In the genomic region with DNA sequence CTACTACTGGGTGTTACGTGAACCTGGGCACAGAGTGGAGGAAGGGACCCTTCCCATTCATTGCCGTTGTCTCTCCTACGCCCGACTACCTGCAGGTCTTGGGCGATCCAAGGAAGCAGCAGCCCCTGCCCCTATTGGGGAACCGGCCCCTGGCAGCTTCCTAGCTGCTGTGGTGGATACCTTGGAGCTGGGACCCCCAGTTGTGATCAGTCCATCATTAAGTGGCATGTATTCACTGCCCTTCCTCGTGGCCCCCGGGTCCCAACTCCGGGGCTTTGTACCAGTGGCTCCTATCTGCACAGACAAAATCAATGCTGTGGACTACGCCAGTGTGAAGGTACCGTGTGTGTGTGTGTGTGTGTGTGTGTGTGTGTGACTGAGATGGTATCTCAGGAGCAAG, we compare ENCODE assay signal across 17 mouse cellular contexts. TPM values are rescaled to one million over a fixed set of nuclear protein-coding genes. Genes with fewer than 3 reads are reported as not detected.
DNase-seq lines count a peak whose midpoint lies in the region; ATAC-seq and TF ChIP-seq lines count a peak whose summit lies in the region.
"Had no signal": no experiment of that assay in that cellular context is flagged by ENCODE, and none has a peak within 500 bp of the region (broad histone marks: within the 10 kb centered on the region; RNA-seq: fewer than 3 reads in every experiment).

No protein-coding gene starts in this region.

- peak overlapping the region; percentile 35; the same call in 1 of the 2 replicates for H3K4me2 ChIP-seq in liver, postnatal 0 days (ENCODE audit: low read depth, low read length)
- H3K4me2 ChIP-seq: midbrain, embryonic 15.5 days had no signal

- H3K27ac ChIP-seq in liver, adult 2 months (replicated peaks; ENCODE audit: insufficient read depth, low read depth, low read length) = peak overlapping the region; percentile 30; the same call in 1 of the 2 replicates
- H3K27ac ChIP-seq in limb, embryonic 10.5 days = peak overlapping the region; percentile 94
- H3K27ac ChIP-seq in liver, postnatal 0 days (ENCODE audit: low read depth) = no peak overlapping the region
- H3K27ac ChIP-seq: left cerebral cortex, adult 2 months; liver, embryonic 14.5 days; midbrain, embryonic 15.5 days had no signal

- no peak for TF ChIP-seq EP300 in liver, postnatal 0 days (IDR thresholded peaks at IDR 0.05; ENCODE audit: low read depth)

- peaks cover 11% of the 10 kb centered on the region; the same call in 1 of the 2 replicates for H3K79me2 ChIP-seq in liver, adult 2 months (ENCODE audit: control insufficient read depth, insufficient read depth, low read length)

- no peaks in the 10 kb centered on the region for H3K9me3 ChIP-seq in limb, embryonic 10.5 days (replicated peaks)
- no peaks in the 10 kb centered on the region for H3K9me3 ChIP-seq in liver, postnatal 0 days (ENCODE audit: low read length)
- H3K9me3 ChIP-seq: G1E; midbrain, embryonic 15.5 days had no signal

- H3K4me1 ChIP-seq in liver, adult 2 months (ENCODE audit: control insufficient read depth, insufficient read depth, low read length) = peaks cover 29% of the 10 kb centered on the region
- peaks cover 90% of the 10 kb centered on the region for H3K4me1 ChIP-seq in limb, embryonic 10.5 days
- H3K4me1 ChIP-seq in liver, postnatal 0 days (ENCODE audit: insufficient read depth) = peaks cover 50% of the 10 kb centered on the region

- H3K27me3 ChIP-seq in liver, adult 2 months (ENCODE audit: control insufficient read depth, insufficient read depth, low read length) = no peaks in the 10 kb centered on the region
- H3K27me3 ChIP-seq in limb, embryonic 10.5 days (ENCODE audit: low read depth, poor library complexity, severe bottlenecking) = no peaks in the 10 kb centered on the region
- H3K27me3 ChIP-seq in liver, postnatal 0 days (ENCODE audit: insufficient read depth, low read length) = peaks cover 13% of the 10 kb centered on the region; the same call in 1 of the 2 replicates
- H3K27me3 ChIP-seq: midbrain, embryonic 15.5 days had no signal

- H3K9ac ChIP-seq in liver, adult 2 months (ENCODE audit: low read depth, low read length) = peak overlapping the region; percentile 8; the same call in 1 of the 2 replicates
- H3K9ac ChIP-seq in liver, postnatal 0 days (replicated peaks) = no peak overlapping the region
- H3K9ac ChIP-seq: liver, embryonic 14.5 days; midbrain, embryonic 15.5 days had no signal

- DNase-seq in heart, adult 11 months = peak; percentile 92
- DNase-seq in heart, postnatal 4 days = no peak
- no peak for DNase-seq in liver, adult 2 months (ENCODE audit: extremely low read depth, low read depth, low spot score)
- DNase-seq in liver = no peak
- DNase-seq in limb, embryonic 10.5 days (ENCODE audit: low spot score) = no peak
- DNase-seq in liver, postnatal 0 days = no peak
- DNase-seq in thymus, postnatal 4 days = no peak
- DNase-seq: right cerebral cortex, adult 18-20 months; thymus, adult 18-20 months had no signal

- TF ChIP-seq CTCF in liver, adult 2 months (IDR thresholded peaks at IDR 0.05; ENCODE audit: low read depth, low read length) = no peak
- no peak for TF ChIP-seq CTCF in liver, postnatal 0 days (IDR thresholded peaks at IDR 0.05; ENCODE audit: low read depth)

- WGBS in liver, adult 2 months = 51% methylated on average over 11 of the region's 11 CpGs
- 69% methylated on average over 11 of the region's 11 CpGs for WGBS in limb, embryonic 10.5 days
- 72% methylated on average over 11 of the region's 11 CpGs for WGBS in liver, postnatal 0 days (ENCODE audit: insufficient replicate concordance)

- no peak for ATAC-seq in liver, postnatal 0 days
- ATAC-seq in erythroid progenitor cell, adult 5-6 weeks (replicated peaks; ENCODE audit: low FRiP score, poor library complexity, severe bottlenecking) = no peak
- ATAC-seq: intestine, postnatal 0 days; midbrain, embryonic 15.5 days had no signal

- H3K36me3 ChIP-seq in liver, adult 2 months (ENCODE audit: control insufficient read depth, insufficient read depth, low read length) = peaks cover 7% of the 10 kb centered on the region; the same call in 1 of the 2 replicates
- H3K36me3 ChIP-seq in limb, embryonic 10.5 days = peaks cover 8% of the 10 kb centered on the region
- H3K36me3 ChIP-seq in liver, postnatal 0 days (replicated peaks; ENCODE audit: insufficient read depth, low read length) = no peaks in the 10 kb centered on the region
- H3K36me3 ChIP-seq: G1E; midbrain, embryonic 15.5 days had no signal

- H3K4me3 ChIP-seq in liver, adult 2 months (ENCODE audit: insufficient read depth, low read depth, low read length) = no peak overlapping the region
- peak overlapping the region; percentile 90 for H3K4me3 ChIP-seq in limb, embryonic 10.5 days
- no peak overlapping the region for H3K4me3 ChIP-seq in liver, postnatal 0 days (ENCODE audit: low read depth, low read length)
- H3K4me3 ChIP-seq: left cerebral cortex, adult 2 months; midbrain, embryonic 15.5 days had no signal

- TF ChIP-seq POLR2A in liver, adult 2 months (IDR thresholded peaks at IDR 0.05; ENCODE audit: extremely low read depth, insufficient read depth, low read length) = no peak

RNA-seq across cellular contexts. Expression of gene Pcbp4, which starts 1.8 kb away (rescaled TPM):
- total RNA-seq in heart, postnatal 4 days (2021) = 100 to 1,000 TPM in 1 of 2 experiments, 10 to 100 TPM in 1; 96.8 to 101 TPM
- 15.9 and 22.2 TPM in 2 replicates for total RNA-seq in liver, adult 2 months (2014; rRNA removed)
- 43.3 and 52.5 TPM in 2 replicates for polyA plus RNA-seq in liver, adult 2 months (2012; rRNA removed)
- polyA plus RNA-seq in limb, embryonic 10.5 days (2016; fragmentation: Nextera tagmentation; extraction: Ambion mirVana) = 275 and 316 TPM in 2 replicates
- 4.9 and 6.1 TPM in 2 replicates for polyA plus RNA-seq in liver, postnatal 0 days (2015; fragmentation: Nextera tagmentation; extraction: Ambion mirVana)
- total RNA-seq in erythroid progenitor cell, adult 5-6 weeks (2015; ENCODE audit: low replicate concordance) = 9.2 TPM in 1 of 2 replicates, not detected in the other
- total RNA-seq in erythroid progenitor cell, adult 5-6 weeks (2017; ENCODE audit: low replicate concordance) = not detected in 2 replicates

RNA-seq across cellular contexts. Expression of gene Abhd14a, which starts 3.8 kb away (rescaled TPM):
- total RNA-seq in heart, postnatal 4 days (2021) = 10 to 100 TPM; 23.7 to 26.1 TPM
- 8.2 and 10.4 TPM in 2 replicates for total RNA-seq in liver, adult 2 months (2014; rRNA removed)
- 22.7 and 24.4 TPM in 2 replicates for polyA plus RNA-seq in liver, adult 2 months (2012; rRNA removed)
- polyA plus RNA-seq in limb, embryonic 10.5 days (2016; fragmentation: Nextera tagmentation; extraction: Ambion mirVana) = 45.0 and 46.9 TPM in 2 replicates
- 15.8 and 16.2 TPM in 2 replicates for polyA plus RNA-seq in liver, postnatal 0 days (2015; fragmentation: Nextera tagmentation; extraction: Ambion mirVana)
- total RNA-seq in erythroid progenitor cell, adult 5-6 weeks (2015; ENCODE audit: low replicate concordance) = 3.2 and 3.4 TPM in 2 replicates
- total RNA-seq in erythroid progenitor cell, adult 5-6 weeks (2017; ENCODE audit: low replicate concordance) = 0.77 and 2.0 TPM in 2 replicates

RNA-seq across cellular contexts. Expression of gene Abhd14b, which starts 4.0 kb away (rescaled TPM):
- 1 to 10 TPM; 4.5 to 5.0 TPM for total RNA-seq in heart, postnatal 4 days (2021)
- 129 and 183 TPM in 2 replicates for total RNA-seq in liver, adult 2 months (2014; rRNA removed)
- polyA plus RNA-seq in liver, adult 2 months (2012; rRNA removed) = 402 and 415 TPM in 2 replicates
- 5.9 and 7.6 TPM in 2 replicates for polyA plus RNA-seq in limb, embryonic 10.5 days (2016; fragmentation: Nextera tagmentation; extraction: Ambion mirVana)
- polyA plus RNA-seq in liver, postnatal 0 days (2015; fragmentation: Nextera tagmentation; extraction: Ambion mirVana) = 41.4 and 47.9 TPM in 2 replicates
- total RNA-seq in erythroid progenitor cell, adult 5-6 weeks (2015; ENCODE audit: low replicate concordance) = 1.3 TPM in 1 of 2 replicates, not detected in the other
- total RNA-seq in erythroid progenitor cell, adult 5-6 weeks (2017; ENCODE audit: low replicate concordance) = 0.91 TPM in 1 of 2 replicates, not detected in the other

RNA-seq across cellular contexts. Expression of gene Acy1, which starts 13.2 kb away (rescaled TPM):
- total RNA-seq in heart, postnatal 4 days (2021) = 10 to 100 TPM; 20.5 to 20.6 TPM
- total RNA-seq in liver, adult 2 months (2014; rRNA removed) = 65.2 and 76.5 TPM in 2 replicates
- polyA plus RNA-seq in liver, adult 2 months (2012; rRNA removed) = 50.7 and 64.3 TPM in 2 replicates
- polyA plus RNA-seq in limb, embryonic 10.5 days (2016; fragmentation: Nextera tagmentation; extraction: Ambion mirVana) = 49.4 and 52.8 TPM in 2 replicates
- 30.4 and 38.7 TPM in 2 replicates for polyA plus RNA-seq in liver, postnatal 0 days (2015; fragmentation: Nextera tagmentation; extraction: Ambion mirVana)
- total RNA-seq in erythroid progenitor cell, adult 5-6 weeks (2015; ENCODE audit: low replicate concordance) = 2.9 TPM in 1 of 2 replicates, not detected in the other
- total RNA-seq in erythroid progenitor cell, adult 5-6 weeks (2017; ENCODE audit: low replicate concordance) = 0.30 and 0.39 TPM in 2 replicates

RNA-seq across cellular contexts. Expression of gene Gpr62, which starts 14.4 kb away (rescaled TPM):
- under 1 TPM in 1 of 2 experiments, not detected in 1; 0.14 TPM for total RNA-seq in heart, postnatal 4 days (2021)
- total RNA-seq in liver, adult 2 months (2014; rRNA removed) = not detected in 2 replicates
- polyA plus RNA-seq in liver, adult 2 months (2012; rRNA removed) = not detected in 2 replicates
- 0.16 and 0.59 TPM in 2 replicates for polyA plus RNA-seq in limb, embryonic 10.5 days (2016; fragmentation: Nextera tagmentation; extraction: Ambion mirVana)
- not detected in 2 replicates for polyA plus RNA-seq in liver, postnatal 0 days (2015; fragmentation: Nextera tagmentation; extraction: Ambion mirVana)
- total RNA-seq in erythroid progenitor cell, adult 5-6 weeks (2015; ENCODE audit: low replicate concordance) = not detected in 2 replicates
- total RNA-seq in erythroid progenitor cell, adult 5-6 weeks (2017; ENCODE audit: low replicate concordance) = not detected in 2 replicates
- total RNA-seq: G1E; granulocyte monocyte progenitor cell, adult 5-6 weeks; heart, postnatal 36 days had no signal
- polyA plus RNA-seq: G1E; liver, embryonic 14.5 days had no signal

Comparison
In these comparisons a context has a peak if more than half of its experiments do, and no peak if none do; other contexts are left out.
1. RNA of gene Abhd14b, which starts 4.0 kb away (total RNA-seq): 129 to 183 TPM in liver, adult 2 months; 4.5 to 5.0 TPM in heart, postnatal 4 days and 0.91 to 1.3 TPM in erythroid progenitor cell, adult 5-6 weeks; every median in the first group is over 10 times any median in the second.